In the genomic region with DNA sequence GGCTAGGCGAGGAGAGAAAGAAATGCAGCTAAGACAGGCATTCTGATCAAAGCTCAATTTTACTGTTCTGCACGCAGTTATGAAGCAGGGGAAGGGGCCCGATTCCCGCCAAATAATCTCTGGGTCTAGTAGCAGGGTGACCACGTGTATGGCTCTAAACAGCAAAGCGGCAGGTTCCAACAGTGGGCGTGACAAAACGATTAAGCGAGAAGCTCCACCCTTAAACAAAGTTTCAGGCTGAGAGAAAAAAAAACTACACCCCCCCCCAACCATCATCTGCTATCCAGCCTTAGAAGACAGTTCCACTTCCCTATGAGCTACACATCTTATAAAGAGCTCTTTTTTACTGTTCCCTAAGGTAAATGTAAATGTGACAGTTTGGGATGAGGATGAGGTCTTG, we compare ENCODE assay signal across 24 mouse cellular contexts.
DNase-seq lines count a peak whose midpoint lies in the region; ATAC-seq and TF ChIP-seq lines count a peak whose summit lies in the region.
"Had no signal": no experiment of that assay in that cellular context is flagged by ENCODE, and none has a peak within 500 bp of the region (broad histone marks: within the 10 kb centered on the region; RNA-seq: fewer than 3 reads in every experiment).

No protein-coding gene starts in this region.

- H3K9ac ChIP-seq in ES-Bruce4 (ENCODE audit: low read depth, poor library complexity, severe bottlenecking) (no peak overlapping the region), ES-E14 (ENCODE audit: insufficient read depth, low read depth, low read length, poor library complexity, severe bottlenecking) (no peak overlapping the region)
- H3K9ac ChIP-seq in forebrain, embryonic 11.5 days (ENCODE audit: low read length) = no peak overlapping the region
- H3K9ac ChIP-seq: embryonic facial prominence, embryonic 13.5 days; embryonic facial prominence, embryonic 15.5 days; forebrain, embryonic 13.5 days; forebrain, embryonic 15.5 days; forebrain, postnatal 0 days had no signal

- H3K27me3 ChIP-seq in ES-Bruce4 (ENCODE audit: control insufficient read depth, insufficient read depth, low read length, poor library complexity, severe bottlenecking) = no peaks in the 10 kb centered on the region
- H3K27me3 ChIP-seq in forebrain, embryonic 11.5 days (ENCODE audit: control insufficient read depth, insufficient read depth, low read length) = no peaks in the 10 kb centered on the region
- H3K27me3 ChIP-seq: CH12.LX; embryonic facial prominence, embryonic 13.5 days; embryonic facial prominence, embryonic 15.5 days; forebrain, embryonic 13.5 days; forebrain, embryonic 15.5 days had no signal

- H3K4me3 ChIP-seq in ES-Bruce4 (ENCODE audit: low read depth, low read length) (no peak overlapping the region), ES-E14 (ENCODE audit: insufficient read depth in 1 of 2, low read depth in 1 of 2, low read length in 2 of 2, poor library complexity in 1 of 2, severe bottlenecking in 1 of 2) (no peak overlapping the region)
- no peak overlapping the region for H3K4me3 ChIP-seq in forebrain, embryonic 11.5 days (ENCODE audit: low read depth, low read length)
- H3K4me3 ChIP-seq: embryonic facial prominence, embryonic 13.5 days; embryonic facial prominence, embryonic 15.5 days; erythroblast, embryonic 14.5 days; forebrain, embryonic 10.5 days; forebrain, embryonic 13.5 days; forebrain, embryonic 15.5 days had no signal

- H3K9me3 ChIP-seq in ES-Bruce4 (replicated peaks; ENCODE audit: control insufficient read depth, insufficient read depth, low read length, poor library complexity, severe bottlenecking) (peaks cover 21% of the 10 kb centered on the region), ES-E14 (ENCODE audit: control insufficient read depth, insufficient read depth, low read depth, low read length) (no peaks in the 10 kb centered on the region)
- H3K9me3 ChIP-seq in forebrain, embryonic 11.5 days (ENCODE audit: control insufficient read depth, low read length) = no peaks in the 10 kb centered on the region
- H3K9me3 ChIP-seq: embryonic facial prominence, embryonic 13.5 days; embryonic facial prominence, embryonic 15.5 days; forebrain, embryonic 10.5 days; forebrain, embryonic 13.5 days; forebrain, embryonic 15.5 days had no signal

- DNase-seq in ES-E14 (ENCODE audit: low read depth, low spot score) (peak; percentile 54), ZHBTc4 (ENCODE audit: low read depth, low spot score) (peak; percentile 73)
- DNase-seq in right cerebral cortex, postnatal 4 days = no peak
- no peak for DNase-seq in forebrain, embryonic 11.5 days (ENCODE audit: low spot score)
- DNase-seq: adrenal gland, adult 2 months; adrenal gland, postnatal 10 days; adrenal gland, postnatal 25 days; B cell, adult 2 months; cerebellum, adult 11-12 months; cerebellum, adult 2 months; cerebellum, adult 9-10 months; cerebellum, postnatal 10 days; cerebellum, postnatal 25 days; embryo, embryonic 11 days; forebrain, postnatal 0 days had no signal

- no peaks in the 10 kb centered on the region for H3K4me1 ChIP-seq in ES-Bruce4 (ENCODE audit: control insufficient read depth, insufficient read depth, low read length)
- H3K4me1 ChIP-seq in ES-E14 (ENCODE audit: control insufficient read depth in 2 of 2, insufficient read depth in 2 of 2, low read length in 2 of 2, poor library complexity in 1 of 2) = peaks cover 0 to 5% of the 10 kb centered on the region in 2 experiments; a peak in 2 of 4 replicates
- no peaks in the 10 kb centered on the region for H3K4me1 ChIP-seq in forebrain, embryonic 11.5 days (replicated peaks; ENCODE audit: control insufficient read depth, insufficient read depth, low read length)
- H3K4me1 ChIP-seq: embryonic facial prominence, embryonic 13.5 days; embryonic facial prominence, embryonic 15.5 days; forebrain, embryonic 10.5 days; forebrain, embryonic 13.5 days; forebrain, embryonic 15.5 days had no signal

- no peak for ATAC-seq in forebrain, embryonic 11.5 days (replicated peaks; ENCODE audit: low FRiP score)
- ATAC-seq: CD4-positive, CD25-positive, alpha-beta regulatory T cell, adult 4 months; forebrain, embryonic 13.5 days; forebrain, embryonic 15.5 days; forebrain, postnatal 0 days had no signal

- H3K4me2 ChIP-seq in forebrain, embryonic 11.5 days (ENCODE audit: low read depth, low read length, severe bottlenecking) = no peak overlapping the region
- H3K4me2 ChIP-seq: embryonic facial prominence, embryonic 13.5 days; embryonic facial prominence, embryonic 15.5 days; forebrain, embryonic 13.5 days; forebrain, embryonic 15.5 days had no signal

- TF ChIP-seq POLR2A in ES-Bruce4 (IDR thresholded peaks at IDR 0.05; ENCODE audit: insufficient read depth, low read length) = no peak

- TF ChIP-seq CTCF in ES-Bruce4 (IDR thresholded peaks at IDR 0.05; ENCODE audit: low read depth, low read length) = no peak

- H3K36me3 ChIP-seq in ES-Bruce4 (ENCODE audit: control insufficient read depth, insufficient read depth, low read length, poor library complexity, severe bottlenecking) (no peaks in the 10 kb centered on the region), ES-E14 (ENCODE audit: control insufficient read depth, insufficient read depth, low read length, poor library complexity, severe bottlenecking) (no peaks in the 10 kb centered on the region)
- no peaks in the 10 kb centered on the region for H3K36me3 ChIP-seq in forebrain, embryonic 11.5 days (ENCODE audit: control insufficient read depth, insufficient read depth, low read length)
- H3K36me3 ChIP-seq: embryonic facial prominence, embryonic 13.5 days; embryonic facial prominence, embryonic 15.5 days; forebrain, embryonic 10.5 days; forebrain, embryonic 15.5 days had no signal

- H3K27ac ChIP-seq in ES-Bruce4 (ENCODE audit: insufficient read depth, low read length) (peak overlapping the region; percentile 91), ES-E14 (ENCODE audit: insufficient read depth, low read depth, low read length, poor library complexity, severe bottlenecking) (peak overlapping the region; percentile 96)
- H3K27ac ChIP-seq in forebrain, embryonic 11.5 days (ENCODE audit: low read depth, low read length) = no peak overlapping the region
- H3K27ac ChIP-seq: embryonic facial prominence, embryonic 13.5 days; embryonic facial prominence, embryonic 15.5 days; forebrain, embryonic 10.5 days; forebrain, embryonic 13.5 days; forebrain, embryonic 15.5 days had no signal

- WGBS in forebrain, embryonic 11.5 days = 89% methylated on average over 9 of the region's 9 CpGs

- no peak for TF ChIP-seq EP300 in ES-Bruce4 (IDR thresholded peaks at IDR 0.05; ENCODE audit: insufficient read depth, low read depth, low read length)

- in situ Hi-C loops in ES-E14 (cut with MboI; ENCODE audit: low sequenced_read_pairs in 2 of 2, unreplicated experiment in 2 of 2) = no loop called here

TF ChIP-seq in ES-E14, 5 proteins besides CTCF, POLR2A, EP300 and RAD21:
- TF ChIP-seq CHD2 (IDR thresholded peaks at IDR 0.05; ENCODE audit: low read depth, low read length) (no peak), ZNF384 (IDR thresholded peaks at IDR 0.05; ENCODE audit: low read depth, low read length) (0 out of 2 replicates have a peak, but pooled peaks have one; percentile 8)
TF ChIP-seq in ES-E14: peak in this region for 1.

Comparison
In these comparisons a context has a peak if more than half of its experiments do, and no peak if none do; other contexts are left out.
1. DNase-seq: peak in ES-E14 (single experiment) and ZHBTc4 (single experiment); none in right cerebral cortex, postnatal 4 days (single experiment) and forebrain, embryonic 11.5 days (single experiment).